In genomic region chr3:108789299-108789698, GRCm38 (mm10) we compare ENCODE assay signal across 26 mouse cellular contexts. TPM values are rescaled to one million over a fixed set of nuclear protein-coding genes. Genes with fewer than 3 reads are reported as not detected.
DNase-seq lines count a peak whose midpoint lies in the region; ATAC-seq lines count a peak whose summit lies in the region.
"Had no signal": no experiment of that assay in that cellular context is flagged by ENCODE, and none has a peak within 500 bp of the region (broad histone marks: within the 10 kb centered on the region; RNA-seq: fewer than 3 reads in every experiment).

No protein-coding gene starts in this region.

- no peak overlapping the region for H3K27ac ChIP-seq in hindbrain, embryonic 11.5 days (ENCODE audit: low read depth, low read length)
- H3K27ac ChIP-seq in hindbrain, embryonic 13.5 days, result no peak overlapping the region
- no peak overlapping the region for H3K27ac ChIP-seq in embryonic facial prominence, embryonic 10.5 days (replicated peaks)
- H3K27ac ChIP-seq in limb, embryonic 10.5 days, result peak overlapping the region; percentile 56; the same call in 1 of the 2 replicates
- H3K27ac ChIP-seq: forebrain, embryonic 15.5 days; hindbrain, embryonic 10.5 days had no signal

- no peak for DNase-seq in hindbrain, embryonic 11.5 days (ENCODE audit: low spot score)
- DNase-seq in embryonic facial prominence, embryonic 10.5 days (ENCODE audit: low spot score), result peak; percentile 42
- DNase-seq in limb, embryonic 10.5 days (ENCODE audit: low spot score), result peak; percentile 77
- DNase-seq in retina, postnatal 1 day, result peak; percentile 9
- no peak for DNase-seq in Muller cell, postnatal 12 days (ENCODE audit: inconsistent ontology term)
- DNase-seq: cerebellum, adult 9-10 months; gastrocnemius, postnatal 36 days; kidney, adult 9 months; kidney, postnatal 25 days; layer of hippocampus, adult 9-11 months; liver; lung, postnatal 10 days had no signal

- H3K4me1 ChIP-seq in hindbrain, embryonic 11.5 days (replicated peaks; ENCODE audit: control insufficient read depth, insufficient read depth, low read length), result no peaks in the 10 kb centered on the region
- H3K4me1 ChIP-seq in hindbrain, embryonic 13.5 days (replicated peaks), result no peaks in the 10 kb centered on the region; the same call in 1 of the 2 replicates
- H3K4me1 ChIP-seq in embryonic facial prominence, embryonic 10.5 days, result peaks cover 44% of the 10 kb centered on the region
- H3K4me1 ChIP-seq in limb, embryonic 10.5 days, result peaks cover 55% of the 10 kb centered on the region

- no peaks in the 10 kb centered on the region for H3K9me3 ChIP-seq in hindbrain, embryonic 11.5 days (ENCODE audit: control insufficient read depth, low read length)
- peaks cover 7% of the 10 kb centered on the region for H3K9me3 ChIP-seq in hindbrain, embryonic 13.5 days
- H3K9me3 ChIP-seq in embryonic facial prominence, embryonic 10.5 days, result peaks cover 12% of the 10 kb centered on the region
- 0 out of 2 replicates have a peak, but pooled peaks cover 6% of the 10 kb centered on the region for H3K9me3 ChIP-seq in limb, embryonic 10.5 days (replicated peaks)
- H3K9me3 ChIP-seq: forebrain, embryonic 15.5 days had no signal

- no peak overlapping the region for H3K9ac ChIP-seq in hindbrain, embryonic 11.5 days (ENCODE audit: low read depth, low read length)
- H3K9ac ChIP-seq in hindbrain, embryonic 13.5 days, result no peak overlapping the region
- H3K9ac ChIP-seq: forebrain, embryonic 15.5 days had no signal

- ATAC-seq in hindbrain, embryonic 11.5 days (ENCODE audit: low FRiP score), result 0 out of 2 replicates have a peak, but pooled peaks have one; percentile 10
- ATAC-seq in hindbrain, embryonic 13.5 days (ENCODE audit: low FRiP score), result no peak
- ATAC-seq in megakaryocyte-erythroid progenitor cell, adult 5-6 weeks (replicated peaks; ENCODE audit: low FRiP score, low TSS enrichment, poor library complexity, severe bottlenecking), result no peak
- ATAC-seq: forebrain, embryonic 15.5 days; inflammation-experienced regulatory T-cells, adult 6 months; midbrain, embryonic 16.5 days had no signal

- H3K27me3 ChIP-seq in hindbrain, embryonic 11.5 days (ENCODE audit: control insufficient read depth, insufficient read depth, low read length), result no peaks in the 10 kb centered on the region
- H3K27me3 ChIP-seq in hindbrain, embryonic 13.5 days, result no peaks in the 10 kb centered on the region
- H3K27me3 ChIP-seq in embryonic facial prominence, embryonic 10.5 days (replicated peaks; ENCODE audit: low read depth, poor library complexity, severe bottlenecking), result no peaks in the 10 kb centered on the region
- H3K27me3 ChIP-seq in limb, embryonic 10.5 days (ENCODE audit: low read depth, poor library complexity, severe bottlenecking), result no peaks in the 10 kb centered on the region
- H3K27me3 ChIP-seq: CH12.LX; forebrain, embryonic 15.5 days had no signal

- WGBS in hindbrain, embryonic 11.5 days, result 73% methylated on average over 5 of the region's 5 CpGs
- 62% methylated on average over 5 of the region's 5 CpGs for WGBS in hindbrain, embryonic 13.5 days
- 52% methylated on average over 5 of the region's 5 CpGs for WGBS in embryonic facial prominence, embryonic 10.5 days
- 28% methylated on average over 5 of the region's 5 CpGs for WGBS in limb, embryonic 10.5 days

- no peak overlapping the region for H3K4me2 ChIP-seq in hindbrain, embryonic 11.5 days (replicated peaks; ENCODE audit: low read depth, low read length)
- H3K4me2 ChIP-seq in hindbrain, embryonic 13.5 days, result no peak overlapping the region
- H3K4me2 ChIP-seq: forebrain, embryonic 15.5 days had no signal

- H3K36me3 ChIP-seq in hindbrain, embryonic 11.5 days (ENCODE audit: control insufficient read depth, insufficient read depth, low read length), result no peaks in the 10 kb centered on the region
- peaks cover 11% of the 10 kb centered on the region; the same call in 1 of the 2 replicates for H3K36me3 ChIP-seq in hindbrain, embryonic 13.5 days
- peaks cover 13% of the 10 kb centered on the region for H3K36me3 ChIP-seq in embryonic facial prominence, embryonic 10.5 days (replicated peaks)
- peaks cover 21% of the 10 kb centered on the region for H3K36me3 ChIP-seq in limb, embryonic 10.5 days
- H3K36me3 ChIP-seq: forebrain, embryonic 15.5 days had no signal

- H3K4me3 ChIP-seq in hindbrain, embryonic 11.5 days (ENCODE audit: low read depth, low read length), result no peak overlapping the region
- H3K4me3 ChIP-seq in hindbrain, embryonic 13.5 days, result no peak overlapping the region
- no peak overlapping the region for H3K4me3 ChIP-seq in embryonic facial prominence, embryonic 10.5 days
- H3K4me3 ChIP-seq in limb, embryonic 10.5 days, result no peak overlapping the region
- H3K4me3 ChIP-seq: erythroblast, embryonic 14.5 days; forebrain, embryonic 15.5 days; hindbrain, embryonic 10.5 days; megakaryocyte, embryonic 14.5 days had no signal

RNA-seq across cellular contexts. Expression of gene Aknad1, which starts 49.8 kb away (rescaled TPM):
- polyA plus RNA-seq in hindbrain, embryonic 11.5 days (2014; fragmentation: Nextera tagmentation; extraction: Ambion mirVana), result 0.11 TPM in 1 of 2 replicates, not detected in the other
- 0.16 TPM in 1 of 2 replicates, not detected in the other for polyA plus RNA-seq in hindbrain, embryonic 13.5 days (2015; fragmentation: Nextera tagmentation; extraction: Ambion mirVana)
- polyA plus RNA-seq in embryonic facial prominence, embryonic 10.5 days (2016; fragmentation: Nextera tagmentation; extraction: Ambion mirVana), result 0.06 TPM in 1 of 2 replicates, not detected in the other
- 0.10 TPM in 1 of 2 replicates, not detected in the other for polyA plus RNA-seq in limb, embryonic 10.5 days (2016; fragmentation: Nextera tagmentation; extraction: Ambion mirVana)
- 1.3 and 2.0 TPM in 2 replicates for total RNA-seq in megakaryocyte-erythroid progenitor cell, adult 5-6 weeks (2014; fragmentation: Nextera tagmentation)
- 1.0 TPM in 1 of 2 replicates, not detected in the other for total RNA-seq in megakaryocyte-erythroid progenitor cell, adult 5-6 weeks (2017)
- total RNA-seq: adrenal gland, adult 18-20 months; CH12.LX; common myeloid progenitor, adult 5-6 weeks; left cerebral cortex, adult 8-10 months; MEL had no signal
- polyA plus RNA-seq: forebrain, embryonic 15.5 days; heart, embryonic 16.5 days; inflammation-experienced regulatory T-cells, adult 6 months; midbrain, embryonic 16.5 days had no signal

RNA-seq across cellular contexts. Expression of gene Stxbp3, which starts 51.0 kb away (rescaled TPM):
- polyA plus RNA-seq in hindbrain, embryonic 11.5 days (2014; fragmentation: Nextera tagmentation; extraction: Ambion mirVana), result 23.2 and 28.1 TPM in 2 replicates
- polyA plus RNA-seq in hindbrain, embryonic 13.5 days (2015; fragmentation: Nextera tagmentation; extraction: Ambion mirVana), result 15.5 and 16.7 TPM in 2 replicates
- 22.4 and 23.1 TPM in 2 replicates for polyA plus RNA-seq in embryonic facial prominence, embryonic 10.5 days (2016; fragmentation: Nextera tagmentation; extraction: Ambion mirVana)
- polyA plus RNA-seq in limb, embryonic 10.5 days (2016; fragmentation: Nextera tagmentation; extraction: Ambion mirVana), result 20.8 and 24.6 TPM in 2 replicates
- total RNA-seq in megakaryocyte-erythroid progenitor cell, adult 5-6 weeks (2014; fragmentation: Nextera tagmentation), result 46.7 and 47.5 TPM in 2 replicates
- total RNA-seq in megakaryocyte-erythroid progenitor cell, adult 5-6 weeks (2017), result 56.6 and 61.3 TPM in 2 replicates

Comparison
In these comparisons a context has a peak if more than half of its experiments do, and no peak if none do; other contexts are left out.
1. DNase-seq: peak in embryonic facial prominence, embryonic 10.5 days (single experiment), limb, embryonic 10.5 days (single experiment) and retina, postnatal 1 day (single experiment); none in hindbrain, embryonic 11.5 days (single experiment) and Muller cell, postnatal 12 days (single experiment).